22 mouse cellular contexts compared by ENCODE assay signal in genomic region chr5:7995288-7995897, GRCm38 (mm10). TPM values are rescaled to one million over a fixed set of nuclear protein-coding genes. Genes with fewer than 3 reads are reported as not detected.
DNase-seq lines count a peak whose midpoint lies in the region; ATAC-seq lines count a peak whose summit lies in the region.
"Had no signal": no experiment of that assay in that cellular context is flagged by ENCODE, and none has a peak within 500 bp of the region (broad histone marks: within the 10 kb centered on the region; RNA-seq: fewer than 3 reads in every experiment).

No protein-coding gene starts in this region.

- H3K9ac ChIP-seq in hindbrain, embryonic 11.5 days (ENCODE audit: low read depth, low read length), result no peak overlapping the region
- H3K9ac ChIP-seq in lung, embryonic 16.5 days (ENCODE audit: low read length), result no peak overlapping the region
- no peak overlapping the region for H3K9ac ChIP-seq in embryonic facial prominence, embryonic 13.5 days
- H3K9ac ChIP-seq in midbrain, embryonic 16.5 days (ENCODE audit: low read depth, low read length), result no peak overlapping the region
- H3K9ac ChIP-seq: forebrain, embryonic 12.5 days; heart, embryonic 12.5 days; kidney, embryonic 15.5 days; limb, embryonic 13.5 days; liver, embryonic 15.5 days had no signal

- no peak overlapping the region for H3K27ac ChIP-seq in hindbrain, embryonic 11.5 days (ENCODE audit: low read depth, low read length)
- H3K27ac ChIP-seq in hindbrain, embryonic 10.5 days, result no peak overlapping the region
- no peak overlapping the region for H3K27ac ChIP-seq in lung, embryonic 16.5 days (ENCODE audit: low read length)
- no peak overlapping the region for H3K27ac ChIP-seq in embryonic facial prominence, embryonic 13.5 days
- no peak overlapping the region for H3K27ac ChIP-seq in midbrain, embryonic 16.5 days (ENCODE audit: low read length)
- H3K27ac ChIP-seq: forebrain, embryonic 12.5 days; gastrocnemius, adult 2 months; kidney, embryonic 15.5 days; limb, embryonic 13.5 days; liver, embryonic 15.5 days had no signal

- H3K27me3 ChIP-seq in hindbrain, embryonic 11.5 days (ENCODE audit: control insufficient read depth, insufficient read depth, low read length), result no peaks in the 10 kb centered on the region
- H3K27me3 ChIP-seq in hindbrain, embryonic 10.5 days (ENCODE audit: insufficient read depth, poor library complexity, severe bottlenecking), result no peaks in the 10 kb centered on the region
- no peaks in the 10 kb centered on the region for H3K27me3 ChIP-seq in lung, embryonic 16.5 days (ENCODE audit: control insufficient read depth, insufficient read depth, low read depth, low read length)
- H3K27me3 ChIP-seq in embryonic facial prominence, embryonic 13.5 days, result no peaks in the 10 kb centered on the region
- no peaks in the 10 kb centered on the region for H3K27me3 ChIP-seq in midbrain, embryonic 16.5 days (ENCODE audit: control insufficient read depth, insufficient read depth, low read depth, low read length)
- H3K27me3 ChIP-seq: CH12.LX; forebrain, embryonic 12.5 days; heart, embryonic 12.5 days; kidney, embryonic 15.5 days; limb, embryonic 13.5 days; liver, embryonic 15.5 days had no signal

- ATAC-seq in hindbrain, embryonic 11.5 days (ENCODE audit: low FRiP score), result 0 out of 2 replicates have a peak, but pooled peaks have one; percentile 27
- 0 out of 2 replicates have a peak, but pooled peaks have one; percentile 10 for ATAC-seq in lung, embryonic 16.5 days (ENCODE audit: low read depth)
- ATAC-seq in embryonic facial prominence, embryonic 13.5 days (ENCODE audit: insufficient number of reproducible peaks, insufficient read depth, low FRiP score, low TSS enrichment, low read depth), result peak; percentile 54; the same call in 1 of the 2 replicates
- 0 out of 2 replicates have a peak, but pooled peaks have one; percentile 29 for ATAC-seq in midbrain, embryonic 16.5 days
- ATAC-seq: intestine, embryonic 16.5 days had no signal

- no peak for DNase-seq in hindbrain, embryonic 11.5 days (ENCODE audit: low spot score)
- DNase-seq in hindbrain, embryonic 10.5 days (ENCODE audit: low spot score), result no peak
- no peak for DNase-seq in lung, postnatal 36 days
- DNase-seq in adrenal gland, adult 8-10 months, result no peak
- DNase-seq: cerebellum, adult 18-20 months; cerebellum, postnatal 25 days; embryo, embryonic 11 days; gastrocnemius, adult 2 months; lung, postnatal 14 days; thymus, adult 18-20 months; thymus, postnatal 4 days had no signal

- H3K36me3 ChIP-seq in hindbrain, embryonic 11.5 days (ENCODE audit: control insufficient read depth, insufficient read depth, low read length), result no peaks in the 10 kb centered on the region
- no peaks in the 10 kb centered on the region for H3K36me3 ChIP-seq in hindbrain, embryonic 10.5 days
- H3K36me3 ChIP-seq in lung, embryonic 16.5 days (ENCODE audit: control insufficient read depth, insufficient read depth, low read length), result no peaks in the 10 kb centered on the region
- H3K36me3 ChIP-seq in embryonic facial prominence, embryonic 13.5 days, result no peaks in the 10 kb centered on the region
- no peaks in the 10 kb centered on the region for H3K36me3 ChIP-seq in midbrain, embryonic 16.5 days (ENCODE audit: control insufficient read depth, insufficient read depth, low read length)
- H3K36me3 ChIP-seq: forebrain, embryonic 12.5 days; heart, embryonic 12.5 days; kidney, embryonic 15.5 days; limb, embryonic 13.5 days; liver, embryonic 15.5 days had no signal

- H3K9me3 ChIP-seq in hindbrain, embryonic 11.5 days (ENCODE audit: control insufficient read depth, low read length), result no peaks in the 10 kb centered on the region
- H3K9me3 ChIP-seq in hindbrain, embryonic 10.5 days, result no peaks in the 10 kb centered on the region
- H3K9me3 ChIP-seq in lung, embryonic 16.5 days (ENCODE audit: control insufficient read depth, low read length), result no peaks in the 10 kb centered on the region
- H3K9me3 ChIP-seq in embryonic facial prominence, embryonic 13.5 days, result no peaks in the 10 kb centered on the region
- H3K9me3 ChIP-seq in midbrain, embryonic 16.5 days (replicated peaks; ENCODE audit: control insufficient read depth, low read length, poor library complexity, severe bottlenecking), result no peaks in the 10 kb centered on the region
- H3K9me3 ChIP-seq: forebrain, embryonic 12.5 days; heart, embryonic 12.5 days; kidney, embryonic 15.5 days; limb, embryonic 13.5 days; liver, embryonic 15.5 days had no signal

- H3K4me3 ChIP-seq in hindbrain, embryonic 11.5 days (ENCODE audit: low read depth, low read length), result no peak overlapping the region
- H3K4me3 ChIP-seq in hindbrain, embryonic 10.5 days, result no peak overlapping the region
- no peak overlapping the region for H3K4me3 ChIP-seq in lung, embryonic 16.5 days (ENCODE audit: low read length)
- H3K4me3 ChIP-seq in embryonic facial prominence, embryonic 13.5 days, result no peak overlapping the region
- no peak overlapping the region for H3K4me3 ChIP-seq in midbrain, embryonic 16.5 days (ENCODE audit: low read depth, low read length)
- H3K4me3 ChIP-seq: forebrain, embryonic 12.5 days; gastrocnemius, adult 2 months; heart, embryonic 12.5 days; kidney, embryonic 15.5 days; limb, embryonic 13.5 days; liver, embryonic 15.5 days had no signal

- no peaks in the 10 kb centered on the region for H3K4me1 ChIP-seq in hindbrain, embryonic 11.5 days (replicated peaks; ENCODE audit: control insufficient read depth, insufficient read depth, low read length)
- no peaks in the 10 kb centered on the region for H3K4me1 ChIP-seq in hindbrain, embryonic 10.5 days (replicated peaks)
- no peaks in the 10 kb centered on the region for H3K4me1 ChIP-seq in lung, embryonic 16.5 days (replicated peaks; ENCODE audit: control insufficient read depth, insufficient read depth, low read length)
- H3K4me1 ChIP-seq in embryonic facial prominence, embryonic 13.5 days, result 0 out of 2 replicates have a peak, but pooled peaks cover 4% of the 10 kb centered on the region
- 0 out of 2 replicates have a peak, but pooled peaks cover 4% of the 10 kb centered on the region for H3K4me1 ChIP-seq in midbrain, embryonic 16.5 days (ENCODE audit: control insufficient read depth, insufficient read depth, low read length)
- H3K4me1 ChIP-seq: forebrain, embryonic 12.5 days; heart, embryonic 12.5 days; liver, embryonic 15.5 days had no signal

- 96% methylated on average over 1 of the region's 1 CpGs for WGBS in hindbrain, embryonic 11.5 days
- 93% methylated on average over 1 of the region's 1 CpGs for WGBS in hindbrain, embryonic 10.5 days
- 96% methylated on average over 1 of the region's 1 CpGs for WGBS in lung, embryonic 16.5 days
- 100% methylated on average over 1 of the region's 1 CpGs for WGBS in embryonic facial prominence, embryonic 13.5 days
- 97% methylated on average over 1 of the region's 1 CpGs for WGBS in midbrain, embryonic 16.5 days

- no peak overlapping the region for H3K4me2 ChIP-seq in hindbrain, embryonic 11.5 days (replicated peaks; ENCODE audit: low read depth, low read length)
- no peak overlapping the region for H3K4me2 ChIP-seq in lung, embryonic 16.5 days (ENCODE audit: low read depth, low read length)
- H3K4me2 ChIP-seq in embryonic facial prominence, embryonic 13.5 days, result no peak overlapping the region
- H3K4me2 ChIP-seq in midbrain, embryonic 16.5 days (ENCODE audit: low read length), result no peak overlapping the region
- H3K4me2 ChIP-seq: forebrain, embryonic 12.5 days; heart, embryonic 12.5 days; kidney, embryonic 15.5 days; limb, embryonic 13.5 days; liver, embryonic 15.5 days had no signal

RNA-seq across cellular contexts. Expression of gene Steap4, which starts 35.1 kb away (rescaled TPM):
- 0.12 and 0.14 TPM in 2 replicates for polyA plus RNA-seq in hindbrain, embryonic 11.5 days (2014; fragmentation: Nextera tagmentation; extraction: Ambion mirVana)
- 0.13 and 0.17 TPM in 2 replicates for polyA plus RNA-seq in hindbrain, embryonic 10.5 days (2016; fragmentation: Nextera tagmentation; extraction: Ambion mirVana)
- 3.4 and 5.4 TPM in 2 replicates for polyA plus RNA-seq in lung, embryonic 16.5 days (2015; fragmentation: Nextera tagmentation; extraction: Ambion mirVana)
- 2.0 and 3.2 TPM in 2 replicates for polyA plus RNA-seq in embryonic facial prominence, embryonic 13.5 days (2015; fragmentation: Nextera tagmentation; extraction: Ambion mirVana)
- polyA plus RNA-seq in midbrain, embryonic 16.5 days (2015; fragmentation: Nextera tagmentation; extraction: Ambion mirVana), result 0.19 and 0.41 TPM in 2 replicates
- total RNA-seq in adrenal gland, adult 8-10 months (2022), result 10 to 100 TPM; 11.6 to 59.3 (median 16.9) TPM
- total RNA-seq: MEL had no signal

RNA-seq across cellular contexts. Expression of gene Sri, which starts 50.5 kb away (rescaled TPM):
- 183 and 187 TPM in 2 replicates for polyA plus RNA-seq in hindbrain, embryonic 11.5 days (2014; fragmentation: Nextera tagmentation; extraction: Ambion mirVana)
- polyA plus RNA-seq in hindbrain, embryonic 10.5 days (2016; fragmentation: Nextera tagmentation; extraction: Ambion mirVana), result 193 and 194 TPM in 2 replicates
- polyA plus RNA-seq in lung, embryonic 16.5 days (2015; fragmentation: Nextera tagmentation; extraction: Ambion mirVana), result 305 and 328 TPM in 2 replicates
- polyA plus RNA-seq in embryonic facial prominence, embryonic 13.5 days (2015; fragmentation: Nextera tagmentation; extraction: Ambion mirVana), result 245 and 272 TPM in 2 replicates
- polyA plus RNA-seq in midbrain, embryonic 16.5 days (2015; fragmentation: Nextera tagmentation; extraction: Ambion mirVana), result 155 and 164 TPM in 2 replicates
- 100 to 1,000 TPM in 3 of 4 experiments, 10 to 100 TPM in 1; 97.0 to 122 (median 111) TPM for total RNA-seq in adrenal gland, adult 8-10 months (2022)
